10 mouse cellular contexts compared by ENCODE assay signal in genomic region chr6:88926870-88927269, GRCm38 (mm10). TPM values are rescaled to one million over a fixed set of nuclear protein-coding genes. Genes with fewer than 3 reads are reported as not detected.
A peak's percentile ranks its signal among the peaks of the same experiment; 100 is the strongest.
DNase-seq lines count a peak whose midpoint lies in the region; ATAC-seq lines count a peak whose summit lies in the region.
"Had no signal": no experiment of that assay in that cellular context is flagged by ENCODE, and none has a peak within 500 bp of the region (broad histone marks: within the 10 kb centered on the region; RNA-seq: fewer than 3 reads in every experiment).

No protein-coding gene starts in this region.

- H3K4me1 ChIP-seq in forebrain, embryonic 10.5 days, result peaks cover 65% of the 10 kb centered on the region
- peaks cover 31% of the 10 kb centered on the region for H3K4me1 ChIP-seq in forebrain, embryonic 14.5 days (ENCODE audit: control insufficient read depth, insufficient read depth, low read length)
- peaks cover 4% of the 10 kb centered on the region for H3K4me1 ChIP-seq in liver, embryonic 16.5 days (ENCODE audit: control insufficient read depth, low read depth, low read length)

- H3K36me3 ChIP-seq in forebrain, embryonic 10.5 days (replicated peaks), result no peaks in the 10 kb centered on the region
- no peaks in the 10 kb centered on the region for H3K36me3 ChIP-seq in forebrain, embryonic 14.5 days (ENCODE audit: control insufficient read depth, insufficient read depth, low read length)
- no peaks in the 10 kb centered on the region for H3K36me3 ChIP-seq in liver, embryonic 16.5 days (ENCODE audit: control insufficient read depth, insufficient read depth)
- H3K36me3 ChIP-seq: embryonic facial prominence, embryonic 15.5 days had no signal

- no peak overlapping the region for H3K9ac ChIP-seq in forebrain, embryonic 14.5 days (ENCODE audit: low read length)
- no peak overlapping the region for H3K9ac ChIP-seq in liver, embryonic 16.5 days (ENCODE audit: low read depth, low read length)
- H3K9ac ChIP-seq: embryonic facial prominence, embryonic 15.5 days had no signal

- 64% methylated on average over 3 of the region's 3 CpGs for WGBS in forebrain, embryonic 10.5 days
- 51% methylated on average over 3 of the region's 3 CpGs for WGBS in forebrain, embryonic 14.5 days
- WGBS in liver, embryonic 16.5 days (ENCODE audit: insufficient replicate concordance), result 14% methylated on average over 3 of the region's 3 CpGs

- no peak for ATAC-seq in forebrain, embryonic 14.5 days
- peak; percentile 38; the same call in 1 of the 2 replicates for ATAC-seq in liver, embryonic 16.5 days (ENCODE audit: low read depth)

- H3K27ac ChIP-seq in forebrain, embryonic 10.5 days, result peak overlapping the region; percentile 83
- H3K27ac ChIP-seq in forebrain, embryonic 14.5 days (ENCODE audit: low read depth, low read length), result no peak overlapping the region
- H3K27ac ChIP-seq in liver, embryonic 16.5 days (ENCODE audit: low read length), result no peak overlapping the region
- H3K27ac ChIP-seq: embryonic facial prominence, embryonic 15.5 days had no signal

- DNase-seq in forebrain, embryonic 10.5 days (ENCODE audit: extremely low spot score, low spot score), result no peak
- DNase-seq in forebrain, embryonic 14.5 days (ENCODE audit: low spot score), result no peak
- peak; percentile 69 for DNase-seq in thymus, postnatal 14 days
- DNase-seq in thymus, adult 18-20 months, result no peak
- no peak for DNase-seq in urinary bladder, postnatal 36 days (ENCODE audit: low spot score in 2 of 2)
- no peak for DNase-seq in frontal cortex, postnatal 25 days (ENCODE audit: low spot score in 2 of 2)
- no peak for DNase-seq in left cerebral cortex, adult 11 months (ENCODE audit: low spot score)

- peaks cover 35% of the 10 kb centered on the region for H3K27me3 ChIP-seq in forebrain, embryonic 10.5 days (ENCODE audit: poor library complexity, severe bottlenecking)
- H3K27me3 ChIP-seq in forebrain, embryonic 14.5 days (replicated peaks; ENCODE audit: control insufficient read depth, insufficient read depth, low read length), result no peaks in the 10 kb centered on the region
- no peaks in the 10 kb centered on the region for H3K27me3 ChIP-seq in liver, embryonic 16.5 days (ENCODE audit: control insufficient read depth, insufficient read depth, low read depth, low read length)
- H3K27me3 ChIP-seq: CH12.LX; embryonic facial prominence, embryonic 15.5 days had no signal

- no peak overlapping the region for H3K4me3 ChIP-seq in forebrain, embryonic 10.5 days
- H3K4me3 ChIP-seq in forebrain, embryonic 14.5 days (ENCODE audit: low read depth, low read length), result no peak overlapping the region
- no peak overlapping the region for H3K4me3 ChIP-seq in liver, embryonic 16.5 days (ENCODE audit: low read depth, low read length)
- H3K4me3 ChIP-seq: embryonic facial prominence, embryonic 15.5 days had no signal

- no peaks in the 10 kb centered on the region for H3K9me3 ChIP-seq in forebrain, embryonic 10.5 days
- H3K9me3 ChIP-seq in forebrain, embryonic 14.5 days (replicated peaks; ENCODE audit: control insufficient read depth, low read length), result no peaks in the 10 kb centered on the region
- no peaks in the 10 kb centered on the region for H3K9me3 ChIP-seq in liver, embryonic 16.5 days (replicated peaks; ENCODE audit: control insufficient read depth, low read length)
- H3K9me3 ChIP-seq: embryonic facial prominence, embryonic 15.5 days had no signal

- H3K4me2 ChIP-seq in forebrain, embryonic 14.5 days (ENCODE audit: low read length), result no peak overlapping the region
- H3K4me2 ChIP-seq in liver, embryonic 16.5 days (ENCODE audit: low read depth, low read length), result no peak overlapping the region
- H3K4me2 ChIP-seq: embryonic facial prominence, embryonic 15.5 days had no signal

RNA-seq across cellular contexts. Expression of gene Tpra1, which starts 24.8 kb away (rescaled TPM):
- polyA plus RNA-seq in forebrain, embryonic 10.5 days (2016; fragmentation: Nextera tagmentation; extraction: Ambion mirVana), result 47.9 and 51.5 TPM in 2 replicates
- 32.9 and 41.2 TPM in 2 replicates for polyA plus RNA-seq in forebrain, embryonic 14.5 days (2014; fragmentation: Nextera tagmentation; extraction: Ambion mirVana)
- 56.9 and 60.3 TPM in 2 replicates for polyA plus RNA-seq in liver, embryonic 16.5 days (2015; fragmentation: Nextera tagmentation; extraction: Ambion mirVana)

RNA-seq across cellular contexts. Expression of gene Mcm2, which starts 28.3 kb away (rescaled TPM):
- polyA plus RNA-seq in forebrain, embryonic 10.5 days (2016; fragmentation: Nextera tagmentation; extraction: Ambion mirVana), result 305 and 322 TPM in 2 replicates
- 71.1 and 82.8 TPM in 2 replicates for polyA plus RNA-seq in forebrain, embryonic 14.5 days (2014; fragmentation: Nextera tagmentation; extraction: Ambion mirVana)
- 128 and 136 TPM in 2 replicates for polyA plus RNA-seq in liver, embryonic 16.5 days (2015; fragmentation: Nextera tagmentation; extraction: Ambion mirVana)

RNA-seq across cellular contexts. Expression of gene Podxl2, which starts 52.0 kb away (rescaled TPM):
- polyA plus RNA-seq in forebrain, embryonic 10.5 days (2016; fragmentation: Nextera tagmentation; extraction: Ambion mirVana), result 44.7 and 52.8 TPM in 2 replicates
- 334 and 428 TPM in 2 replicates for polyA plus RNA-seq in forebrain, embryonic 14.5 days (2014; fragmentation: Nextera tagmentation; extraction: Ambion mirVana)
- polyA plus RNA-seq in liver, embryonic 16.5 days (2015; fragmentation: Nextera tagmentation; extraction: Ambion mirVana), result 0.51 and 1.6 TPM in 2 replicates

Comparison
In these comparisons a context has a peak if more than half of its experiments do, and no peak if none do; other contexts are left out.
1. RNA of gene Podxl2, which starts 52.0 kb away (polyA plus RNA-seq): 334 to 428 TPM in forebrain, embryonic 14.5 days and 44.7 to 52.8 TPM in forebrain, embryonic 10.5 days; 0.51 to 1.6 TPM in liver, embryonic 16.5 days; every median in the first group is over 10 times any median in the second.